ENCODE assay signal across 9 mouse cellular contexts in genomic region chr11:103464443-103464842, GRCm38 (mm10). TPM values are rescaled to one million over a fixed set of nuclear protein-coding genes. Genes with fewer than 3 reads are reported as not detected.
DNase-seq lines count a peak whose midpoint lies in the region.
"Had no signal": no experiment of that assay in that cellular context is flagged by ENCODE, and none has a peak within 500 bp of the region (broad histone marks: within the 10 kb centered on the region; RNA-seq: fewer than 3 reads in every experiment).

No protein-coding gene starts in this region.

- intact Hi-C loops in left cerebral cortex, postnatal 4 days (cut with DNase I) = no loop called here

- peak; percentile 5 for DNase-seq in left cerebral cortex, postnatal 4 days
- no peak for DNase-seq in left cerebral cortex, adult 8-10 months (ENCODE audit: low spot score in 2 of 2)
- peak; percentile 48 for DNase-seq in adrenal gland, postnatal 14 days
- DNase-seq in kidney, postnatal 10 days = peak; percentile 30
- DNase-seq in thymus, postnatal 0 days (ENCODE audit: low spot score) = peak; percentile 18
- DNase-seq in spleen, adult 18-20 months = no peak
- no peak for DNase-seq in heart, adult 9 months (ENCODE audit: low spot score in 2 of 2)

RNA-seq across cellular contexts. Expression of gene Lrrc37a, which starts 40.0 kb away (rescaled TPM):
- total RNA-seq in left cerebral cortex, postnatal 4 days (2021) = not detected
- total RNA-seq in left cerebral cortex, adult 8-10 months (2022) = not detected
- total RNA-seq in adrenal gland, postnatal 14 days (2021) = not detected in 2 replicates
- not detected in 2 replicates for polyA plus RNA-seq in thymus, postnatal 0 days (2015; fragmentation: Nextera tagmentation; extraction: Ambion mirVana)
- polyA plus RNA-seq: heart, embryonic 14.5 days; myocyte had no signal

RNA-seq across cellular contexts. Expression of gene Plekhm1, which starts 52.0 kb away (rescaled TPM):
- 10 to 100 TPM; 13.8 to 14.8 TPM for total RNA-seq in left cerebral cortex, postnatal 4 days (2021)
- total RNA-seq in left cerebral cortex, adult 8-10 months (2022) = 10 to 100 TPM; 17.4 to 18.2 (median 18.0) TPM
- 17.4 and 19.6 TPM in 2 replicates for total RNA-seq in adrenal gland, postnatal 14 days (2021)
- polyA plus RNA-seq in thymus, postnatal 0 days (2015; fragmentation: Nextera tagmentation; extraction: Ambion mirVana) = 7.5 and 7.9 TPM in 2 replicates

Comparison
In these comparisons a context has a peak if more than half of its experiments do, and no peak if none do; other contexts are left out.
1. DNase-seq: peak in left cerebral cortex, postnatal 4 days (single experiment), adrenal gland, postnatal 14 days (single experiment), kidney, postnatal 10 days (single experiment) and thymus, postnatal 0 days (single experiment); none in left cerebral cortex, adult 8-10 months (0 of 2), spleen, adult 18-20 months (0 of 2) and heart, adult 9 months (0 of 2).